Mouse (Mus musculus): ENCODE data around the gene Unc5c.

GRCm38 (mm10) chr3:141814776-141815175 is 349.8 kb downstream of the Unc5c start:
- TF ChIP-seq CTCF (IDR thresholded peaks at IDR 0.05; ENCODE audit: low read depth, low read length) (no peak), POLR2A (IDR thresholded peaks at IDR 0.05; ENCODE audit: borderline replicate concordance, low read depth, low read length) (no peak)

All from bone marrow macrophage, adult 2 months (primary cell).